Mouse (Mus musculus) liver, embryonic 14.5 days (tissue): ENCODE measurements around the gene 1500011B03Rik.

Experiments
- CTCF ChIP-seq: IDR thresholded peaks from 2 replicates; pipeline ENCODE4 v1.5.1; 2016; ENCODE audit warnings: antibody characterized with exemption, low read depth, control low read depth
- EP300 ChIP-seq: IDR thresholded peaks from 2 replicates; pipeline ENCODE4 v1.6.1; 2016; ENCODE audit warnings: antibody characterized with exemption, low read depth

GRCm38 (mm10) chr5:114807468-114807867 is 15.8 kb downstream of the 1500011B03Rik start:
- TF ChIP-seq EP300 (no peak), CTCF (no peak)
